Mouse (Mus musculus) kidney, adult 2 months (tissue): ENCODE data around the gene Iqschfp. TPM values are rescaled to one million over a fixed set of nuclear protein-coding genes. Genes with fewer than 3 reads are reported as not detected.

Experiments used
- DNase-seq: peaks from one replicate; pipeline ENCODE4 v3.0.0; 2021
- H3K27ac ChIP-seq: fragments of 200-500 bp; 2 replicates; pipeline ENCODE4 v1.5.1; 2012; ENCODE audit warnings: low read depth, low read length, control low read depth, inconsistent platforms; ENCODE audit not compliant: insufficient read depth
- H3K27me3 ChIP-seq: fragments of 200-500 bp; replicated peaks from 2 replicates; pipeline ENCODE4 v1.6.1; 2012; ENCODE audit warnings: mild to moderate bottlenecking, moderate library complexity, low read length, inconsistent platforms; ENCODE audit not compliant: control insufficient read depth, insufficient read depth
- H3K36me3 ChIP-seq: fragments of 200-500 bp; 2 replicates; pipeline ENCODE4 v1.6.1; 2012; ENCODE audit warnings: mild to moderate bottlenecking, moderate library complexity, low read length, inconsistent platforms; ENCODE audit not compliant: control insufficient read depth, insufficient read depth
- H3K4me1 ChIP-seq: fragments of 200-500 bp; 2 replicates; pipeline ENCODE4 v1.6.1; 2011; ENCODE audit warnings: low read length; ENCODE audit not compliant: control insufficient read depth, insufficient read depth
- H3K4me3 ChIP-seq: fragments of 200-500 bp; 2 replicates; pipeline ENCODE4 v1.5.1; 2011; ENCODE audit warnings: mild to moderate bottlenecking, low read depth, low read length, control low read depth; ENCODE audit not compliant: insufficient read depth
- CTCF ChIP-seq: fragments of 200-500 bp; conservative IDR thresholded peaks from 2 replicates; pipeline ENCODE4 v1.5.1; 2011; ENCODE audit warnings: low read depth, mild to moderate bottlenecking, control low read depth, low read length, moderate library complexity, mixed read lengths; ENCODE audit not compliant: insufficient read depth, insufficient read length
- POLR2A ChIP-seq: fragments of 200-500 bp; IDR thresholded peaks from one replicate; pipeline ENCODE4 v1.6.1; 2011; ENCODE audit warnings: low read depth, low read length, control low read depth
- WGBS: fragments of 180-500 bp; shearing (Covaris S2); methylation state at CpG from one replicate; pipeline ENCODE4 v1.1.7; 2018; 5-methylcytosine and 5-hydroxymethylcytosine counted together
- polyA plus RNA-seq: library from polyadenylated mRNA; depleted of rRNA; stranded (reverse); fragments of >200 nt; gene quantifications from 2 replicates; pipeline ENCODE4 v1.2.3, GENCODE M21; 2012

Gene Iqschfp
- polyA plus RNA-seq, 1 experiment, result not detected

DNA sequence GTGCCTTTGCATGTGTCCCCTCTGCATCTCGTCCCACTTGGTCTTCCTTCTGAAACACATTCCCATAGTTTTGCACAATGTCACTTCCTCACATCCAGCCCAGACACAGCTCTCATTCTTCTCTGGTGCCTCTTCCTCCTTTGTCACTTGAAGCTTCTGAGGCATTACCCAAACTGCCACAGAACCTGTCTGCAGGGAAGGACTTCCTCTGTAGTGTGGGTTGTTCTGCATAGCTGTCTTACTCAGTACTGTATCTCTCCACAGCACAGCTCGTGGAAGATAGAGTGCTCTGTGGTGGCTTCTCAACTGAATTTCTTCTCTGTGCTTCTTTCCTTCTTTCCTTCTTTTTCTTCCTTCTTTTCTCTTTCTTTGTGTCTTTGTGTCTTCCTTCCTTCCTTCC is 33.4 kb downstream of the Iqschfp start:
- Histone ChIP-seq H3K4me3 (no peak overlapping the region), H3K4me1 (no peaks in the 10 kb centered on the region), H3K36me3 (no peaks in the 10 kb centered on the region), H3K27ac (no peak overlapping the region), H3K27me3 (no peaks in the 10 kb centered on the region)
- no peak for DNase-seq
- TF ChIP-seq CTCF, result no peak
- no peak for TF ChIP-seq POLR2A
- 74% methylated on average over 2 of the region's 2 CpGs for WGBS

DNA sequence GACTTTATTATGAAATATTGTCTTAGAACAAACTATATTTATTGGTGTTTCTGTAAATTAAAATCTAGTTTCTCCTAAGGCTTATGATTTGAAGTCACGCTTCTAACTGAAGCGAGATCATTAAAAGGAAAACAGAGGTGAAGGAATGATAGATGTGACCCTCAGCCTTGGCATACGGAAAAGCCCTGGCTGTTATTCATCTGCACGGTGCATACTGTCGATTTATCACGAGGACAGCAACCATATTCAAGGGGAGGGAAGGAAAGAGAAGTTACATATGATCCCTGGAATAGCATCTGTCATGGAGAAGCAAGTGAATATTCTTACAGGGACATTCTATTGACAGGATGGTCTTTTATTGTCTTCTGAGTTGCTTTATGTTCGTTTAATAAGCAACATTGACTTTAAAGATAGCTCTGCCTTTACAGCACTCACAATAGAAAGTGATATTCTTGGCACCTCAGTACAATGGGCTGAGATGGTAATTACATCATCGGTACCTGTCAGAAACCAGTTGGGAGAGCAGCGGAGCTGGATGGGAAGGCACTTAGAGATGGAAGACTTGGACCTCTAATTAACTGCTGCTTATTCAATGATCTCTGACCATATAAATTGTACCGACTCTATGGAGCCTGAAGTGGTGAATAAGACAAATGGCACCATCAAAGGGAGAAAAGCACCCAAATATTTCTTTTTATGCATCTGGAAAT is 38.5 kb downstream of the Iqschfp start:
- no peak for TF ChIP-seq POLR2A
- TF ChIP-seq CTCF, result no peak
- DNase-seq, result no peak
- Histone ChIP-seq H3K27ac (no peak overlapping the region), H3K36me3 (no peaks in the 10 kb centered on the region), H3K4me1 (no peaks in the 10 kb centered on the region), H3K4me3 (no peak overlapping the region), H3K27me3 (no peaks in the 10 kb centered on the region)
- 70% methylated on average over 10 of the region's 10 CpGs for WGBS

DNA sequence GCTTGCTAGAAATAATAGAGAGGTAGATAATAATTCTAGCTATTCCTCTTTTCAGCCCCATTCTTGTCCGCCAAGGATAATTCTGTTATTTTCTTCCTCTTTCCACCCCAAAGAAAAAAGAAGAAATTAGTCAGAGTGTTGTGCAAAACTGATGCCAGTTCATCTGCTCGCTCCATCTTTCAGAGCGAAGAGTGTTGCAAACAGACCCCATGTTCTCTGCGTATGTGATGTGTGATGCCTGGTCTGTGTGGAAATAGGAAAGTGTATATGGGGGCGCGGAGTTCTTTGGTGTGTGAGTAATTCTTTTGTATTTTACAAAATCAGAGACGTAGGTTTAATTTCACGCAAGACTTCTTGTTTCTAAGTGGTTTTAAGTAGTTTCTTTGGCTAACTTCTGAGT is 39.1 kb downstream of the Iqschfp start:
- Histone ChIP-seq H3K27me3 (no peaks in the 10 kb centered on the region), H3K4me1 (no peaks in the 10 kb centered on the region), H3K4me3 (no peak overlapping the region), H3K27ac (no peak overlapping the region), H3K36me3 (no peaks in the 10 kb centered on the region)
- TF ChIP-seq POLR2A (no peak), CTCF (no peak)
- DNase-seq, result no peak
- 94% methylated on average over 8 of the region's 8 CpGs for WGBS

DNA sequence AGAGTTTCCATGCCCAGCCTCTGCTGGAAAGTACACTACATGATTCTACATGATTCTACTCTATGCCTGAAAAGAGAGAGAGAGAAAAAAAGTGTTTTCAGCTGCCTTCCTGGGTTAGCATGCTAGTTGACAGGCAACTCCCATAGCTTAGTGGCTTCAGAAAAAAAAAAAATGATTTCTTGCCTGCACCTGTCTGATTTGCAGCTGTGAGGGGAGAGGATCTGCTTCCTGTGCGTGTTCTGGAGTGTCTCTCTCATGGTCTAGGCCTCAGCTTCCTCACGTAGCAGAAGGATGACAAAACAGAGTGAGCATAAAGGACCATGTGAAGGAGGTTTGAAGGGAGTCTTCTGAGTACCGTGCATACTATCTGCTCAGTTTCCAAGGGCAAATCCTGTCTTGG is 39.9 kb downstream of the Iqschfp start:
- Histone ChIP-seq H3K4me1 (no peaks in the 10 kb centered on the region), H3K27me3 (no peaks in the 10 kb centered on the region), H3K4me3 (no peak overlapping the region), H3K27ac (no peak overlapping the region), H3K36me3 (no peaks in the 10 kb centered on the region)
- 66% methylated on average over 3 of the region's 3 CpGs for WGBS
- no peak for TF ChIP-seq CTCF
- TF ChIP-seq POLR2A, result no peak
- no peak for DNase-seq

DNA sequence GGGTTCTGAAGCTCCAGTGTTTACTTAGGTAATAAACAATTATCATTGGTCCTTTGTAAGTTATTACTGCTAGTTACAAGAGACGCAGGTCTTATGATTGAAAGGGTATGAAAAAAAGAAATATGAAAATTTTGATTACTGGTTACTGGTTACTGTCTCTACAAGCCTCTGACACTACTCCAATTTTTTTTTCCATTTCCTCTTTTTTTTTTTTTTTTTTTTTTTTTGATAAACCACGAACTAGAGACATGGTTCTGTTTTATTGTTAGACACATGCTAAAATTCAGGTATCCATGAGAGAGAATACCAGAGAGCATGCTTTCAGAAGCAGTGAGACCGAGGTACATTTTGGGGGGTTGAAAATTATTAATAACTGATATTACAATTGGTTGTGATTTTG is 43.8 kb downstream of the Iqschfp start:
- 78% methylated on average over 3 of the region's 3 CpGs for WGBS
- H3K27ac ChIP-seq, result no peak overlapping the region
- DNase-seq, result no peak
- H3K4me1 ChIP-seq, result no peaks in the 10 kb centered on the region
- no peak overlapping the region for H3K4me3 ChIP-seq
- H3K36me3 ChIP-seq, result no peaks in the 10 kb centered on the region
- no peaks in the 10 kb centered on the region for H3K27me3 ChIP-seq
- no peak for TF ChIP-seq POLR2A
- no peak for TF ChIP-seq CTCF

DNA sequence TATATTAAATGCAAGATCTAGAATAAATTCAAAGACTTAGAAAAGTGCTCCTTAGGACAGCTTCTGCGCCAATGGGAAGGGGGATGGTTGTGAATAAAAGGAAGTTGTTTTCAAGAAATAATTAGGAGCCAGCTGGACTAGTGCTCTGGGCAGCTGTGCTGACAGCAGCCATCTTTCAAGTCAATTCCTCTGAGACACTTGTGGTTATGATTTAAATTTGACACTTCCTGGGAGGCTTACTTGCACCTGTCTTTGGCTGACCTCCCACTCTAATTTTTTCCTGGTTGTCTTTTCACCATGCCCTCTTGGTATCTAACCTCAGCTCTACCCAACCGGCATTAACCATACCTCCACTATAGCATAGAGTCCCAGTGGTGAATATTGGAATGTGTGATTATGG is 55.0 kb downstream of the Iqschfp start:
- 79% methylated on average over 2 of the region's 2 CpGs for WGBS
- no peaks in the 10 kb centered on the region for H3K27me3 ChIP-seq
- TF ChIP-seq POLR2A, result no peak
- no peak for TF ChIP-seq CTCF
- H3K27ac ChIP-seq, result no peak overlapping the region
- no peak for DNase-seq
- no peak overlapping the region for H3K4me3 ChIP-seq
- no peaks in the 10 kb centered on the region for H3K36me3 ChIP-seq
- H3K4me1 ChIP-seq, result 0 out of 2 replicates have a peak, but pooled peaks cover 2% of the 10 kb centered on the region

DNA sequence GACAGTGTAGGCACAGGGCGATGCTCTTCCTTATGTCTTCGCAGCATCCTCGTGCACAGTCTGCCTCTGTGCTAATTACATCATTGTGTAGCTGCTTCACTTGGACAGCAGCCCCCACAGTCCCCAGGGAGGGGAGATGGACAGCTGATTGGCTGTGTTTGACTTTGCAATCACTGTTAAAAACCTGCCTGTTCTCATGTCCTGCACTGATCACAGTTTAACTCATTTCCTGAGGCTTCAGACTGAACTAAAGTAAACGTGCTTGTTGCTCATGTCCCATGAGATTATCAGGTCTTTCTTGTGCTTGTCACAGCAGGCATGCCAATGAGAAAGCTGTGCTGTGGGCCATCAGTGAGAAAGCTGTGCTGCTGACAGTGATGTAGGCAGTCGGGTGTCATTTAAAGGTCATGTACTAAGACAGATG is 60.5 kb downstream of the Iqschfp start:
- 63% methylated on average over 5 of the region's 5 CpGs for WGBS

More for the DNA sequence above, 60.5 kb downstream of the Iqschfp start:
- Histone ChIP-seq H3K27ac (no peak overlapping the region), H3K4me1 (0 out of 2 replicates have a peak, but pooled peaks cover 2% of the 10 kb centered on the region), H3K27me3 (no peaks in the 10 kb centered on the region), H3K36me3 (no peaks in the 10 kb centered on the region), H3K4me3 (no peak overlapping the region)
- DNase-seq, result no peak
- TF ChIP-seq POLR2A, result no peak
- no peak for TF ChIP-seq CTCF
